Mouse (Mus musculus) forebrain, postnatal 0 days (tissue): ENCODE results near the gene Grm7. TPM values are rescaled to one million over a fixed set of nuclear protein-coding genes. Genes with fewer than 3 reads are reported as not detected.

Source experiments
- ATAC-seq: fragments of 200-750 bp; cut with Nextera tagmentation; 2 replicates; pipeline ENCODE4 v1.8.0; 2017; ENCODE audit warnings: mild to moderate bottlenecking, moderate library complexity
- DNase-seq: peaks from one replicate; pipeline ENCODE4 v3.0.0-alpha.2; 2015
- H3K27ac ChIP-seq: fragments of 300-500 bp; sonication (generic); 2 replicates; pipeline ENCODE4 v1.5.1; 2014; ENCODE audit warnings: low read depth, mild to moderate bottlenecking, antibody characterized with exemption, low read length, moderate library complexity, mixed read lengths
- H3K27me3 ChIP-seq: fragments of 300-500 bp; sonication (generic); 2 replicates; pipeline ENCODE4 v1.6.1; 2014; ENCODE audit warnings: mild to moderate bottlenecking, low read length, mixed read lengths; ENCODE audit not compliant: insufficient read depth
- H3K36me3 ChIP-seq: fragments of 300-500 bp; sonication (generic); 2 replicates; pipeline ENCODE4 v1.6.1; 2014; ENCODE audit warnings: mild to moderate bottlenecking, moderate library complexity; ENCODE audit not compliant: insufficient read depth
- H3K4me1 ChIP-seq: fragments of 300-500 bp; sonication (generic); 2 replicates; pipeline ENCODE4 v1.6.1; 2014; ENCODE audit warnings: antibody characterized with exemption; ENCODE audit not compliant: insufficient read depth
- H3K4me2 ChIP-seq: fragments of 300-500 bp; sonication (generic); 2 replicates; pipeline ENCODE4 v1.6.1; 2014; ENCODE audit warnings: low read depth, mild to moderate bottlenecking, moderate library complexity
- H3K4me3 ChIP-seq: fragments of 300-500 bp; sonication (generic); 2 replicates; pipeline ENCODE4 v1.5.1; 2014; ENCODE audit warnings: low read depth, low read length, mixed read lengths
- H3K9ac ChIP-seq: fragments of 300-500 bp; sonication (generic); 2 replicates; pipeline ENCODE4 v1.6.1; 2014; ENCODE audit warnings: mild to moderate bottlenecking
- H3K9me3 ChIP-seq: fragments of 300-500 bp; sonication (generic); 2 replicates; pipeline ENCODE4 v1.6.1; 2016; ENCODE audit warnings: low read length
- CTCF ChIP-seq: sonication (generic); IDR thresholded peaks from 2 replicates; pipeline ENCODE4 v1.5.1; 2016; ENCODE audit warnings: antibody characterized with exemption, control low read depth, low read depth
- WGBS: fragments of 180-500 bp; shearing (Covaris S2); extraction: QIAGEN DNeasy Blood & Tissue Kit; methylation state at CpG from one replicate; pipeline ENCODE4 v1.1.7; 2014; 5-methylcytosine and 5-hydroxymethylcytosine counted together
- polyA plus RNA-seq: library from polyadenylated mRNA; unstranded; fragments of >200 nt; fragmentation: Nextera tagmentation; extraction: Ambion mirVana; gene quantifications from 2 replicates; pipeline ENCODE4 v1.2.1, GENCODE M21; 2015
- total RNA-seq: library from RNA; depleted of rRNA; stranded (reverse); fragments of >200 nt; gene quantifications from 2 replicates; pipeline ENCODE4 v1.2.3, GENCODE M21; 2014

The Grm7 gene
- total and polyA plus RNA-seq, 2 experiments from 2014 or later: 20.7 to 40.7 TPM

- no peak for TF ChIP-seq CTCF
- Histone ChIP-seq H3K27ac (no peak overlapping the region), H3K9ac (no peak overlapping the region), H3K4me3 (no peak overlapping the region), H3K36me3 (no peaks in the 10 kb centered on the region), H3K4me2 (no peak overlapping the region), H3K9me3 (no peaks in the 10 kb centered on the region), H3K27me3 (no peaks in the 10 kb centered on the region), H3K4me1 (no peaks in the 10 kb centered on the region)
- 79% methylated on average over 2 of the region's 2 CpGs for WGBS
- ATAC-seq (no peak), DNase-seq (no peak)
These were observed 939.5 kb downstream of the Grm7 start for GRCm38 (mm10) chr6:111584851-111585250.

- H3K4me3 ChIP-seq: no peak overlapping the region
- H3K9ac ChIP-seq: no peak overlapping the region
- H3K9me3 ChIP-seq: no peaks in the 10 kb centered on the region
- ATAC-seq (no peak), DNase-seq (no peak)
- H3K27me3 ChIP-seq: no peaks in the 10 kb centered on the region
- 79% methylated on average over 3 of the region's 3 CpGs for WGBS
- H3K4me2 ChIP-seq: no peak overlapping the region
- TF ChIP-seq CTCF: no peak
- no peaks in the 10 kb centered on the region for H3K4me1 ChIP-seq
- H3K27ac ChIP-seq: no peak overlapping the region
- no peaks in the 10 kb centered on the region for H3K36me3 ChIP-seq
These were observed 942.2 kb downstream of the Grm7 start for GRCm38 (mm10) chr6:111587572-111587971.

DNA sequence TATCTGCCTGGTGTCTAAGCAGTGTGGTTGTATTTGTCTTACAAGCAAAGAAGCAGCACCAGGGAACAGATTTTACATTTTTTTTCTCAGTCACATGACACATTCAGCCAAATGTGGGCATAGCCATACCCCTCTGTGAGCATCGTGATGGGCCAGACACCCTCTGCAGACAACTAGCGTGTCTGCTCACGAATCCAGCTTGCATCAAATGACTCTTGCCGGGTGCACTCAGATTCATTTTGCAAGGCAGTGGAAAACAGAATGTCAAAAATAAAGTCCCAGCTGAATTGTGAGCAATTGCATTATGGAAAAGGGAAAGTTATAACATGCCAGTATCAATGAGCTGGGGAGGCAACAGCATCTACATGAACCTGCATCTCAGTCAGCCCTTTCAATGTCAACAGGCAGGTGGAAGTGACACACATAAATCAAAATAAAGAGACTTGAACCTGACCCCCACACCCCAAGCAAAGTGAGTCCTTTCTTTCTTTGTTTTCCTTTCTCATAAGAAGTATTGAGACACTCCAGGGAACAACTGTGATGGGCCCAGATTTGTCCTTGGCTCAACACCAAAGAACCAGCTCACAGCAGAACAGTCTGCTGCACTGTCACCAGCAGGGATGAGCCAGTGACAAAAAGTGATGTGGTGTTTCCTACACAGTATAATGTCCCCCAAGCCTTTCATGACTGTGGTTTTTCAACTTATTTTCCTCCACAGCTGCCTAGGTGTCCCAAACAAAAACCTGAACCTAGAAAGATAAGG is 956.7 kb downstream of the Grm7 start:
- H3K27ac ChIP-seq: no peak overlapping the region
- no peaks in the 10 kb centered on the region for H3K36me3 ChIP-seq
- no peak for TF ChIP-seq CTCF
- DNase-seq (peak; percentile 45), ATAC-seq (peak; percentile 90)
- no peak overlapping the region for H3K4me2 ChIP-seq
- 59% methylated on average over 4 of the region's 4 CpGs for WGBS
- H3K4me3 ChIP-seq: no peak overlapping the region
- no peaks in the 10 kb centered on the region for H3K27me3 ChIP-seq
- no peak overlapping the region for H3K9ac ChIP-seq
- H3K4me1 ChIP-seq: no peaks in the 10 kb centered on the region
- no peaks in the 10 kb centered on the region for H3K9me3 ChIP-seq

- Histone ChIP-seq H3K9me3 (no peaks in the 10 kb centered on the region), H3K4me1 (no peaks in the 10 kb centered on the region), H3K36me3 (no peaks in the 10 kb centered on the region), H3K27me3 (no peaks in the 10 kb centered on the region), H3K27ac (no peak overlapping the region), H3K4me2 (no peak overlapping the region), H3K9ac (no peak overlapping the region), H3K4me3 (no peak overlapping the region)
- TF ChIP-seq CTCF: no peak
- no peak for ATAC-seq
- WGBS: 87% methylated on average over 3 of the region's 3 CpGs
- DNase-seq: no peak
These were observed 965.0 kb downstream of the Grm7 start for GRCm38 (mm10) chr6:111610396-111610795.

DNA sequence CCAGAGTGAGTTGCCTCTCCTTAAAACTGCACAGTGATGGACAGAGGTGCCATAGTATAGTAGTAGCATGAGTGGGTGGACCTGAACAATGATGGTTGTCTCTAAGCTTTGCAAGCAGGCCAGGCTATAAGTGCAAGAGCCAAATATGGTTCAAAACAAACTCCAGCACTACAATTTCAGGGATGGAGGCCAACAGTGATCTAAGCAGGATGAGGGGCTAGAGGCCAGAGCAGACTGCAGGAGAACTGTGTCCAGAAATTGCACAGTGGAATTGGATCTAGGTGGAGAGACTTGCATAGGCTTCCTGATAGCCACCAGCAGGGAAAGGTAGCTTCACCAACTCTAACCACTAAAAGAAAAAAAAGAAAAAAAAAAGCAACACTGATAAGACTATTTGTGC is 968.5 kb downstream of the Grm7 start:
- H3K27me3 ChIP-seq: no peaks in the 10 kb centered on the region
- no peak for TF ChIP-seq CTCF
- H3K27ac ChIP-seq: no peak overlapping the region
- H3K4me2 ChIP-seq: no peak overlapping the region
- H3K9ac ChIP-seq: no peak overlapping the region
- H3K36me3 ChIP-seq: no peaks in the 10 kb centered on the region
- H3K4me3 ChIP-seq: no peak overlapping the region
- H3K4me1 ChIP-seq: no peaks in the 10 kb centered on the region
- H3K9me3 ChIP-seq: no peaks in the 10 kb centered on the region
- DNase-seq (no peak), ATAC-seq (no peak)
